Mouse (Mus musculus) midbrain, postnatal 0 days (tissue): Measurements from ENCODE around the gene Twf2. TPM values are rescaled to one million over a fixed set of nuclear protein-coding genes. Genes with fewer than 3 reads are reported as not detected.

ENCODE experiments used
- ATAC-seq: fragments of 200-750 bp; cut with Nextera tagmentation; 2 replicates; pipeline ENCODE4 v1.8.0; 2017; ENCODE audit warnings: moderate number of reproducible peaks, mild to moderate bottlenecking, moderate TSS enrichment, moderate library complexity; ENCODE audit not compliant: low FRiP score
- DNase-seq: peaks from one replicate; pipeline ENCODE4 v3.0.0-alpha.2; 2015; ENCODE audit warnings: low spot score
- H3K27ac ChIP-seq: fragments of 300-500 bp; sonication (generic); 2 replicates; pipeline ENCODE4 v1.5.1; 2014; ENCODE audit warnings: low read depth, mild to moderate bottlenecking, low read length, mixed read lengths
- H3K27me3 ChIP-seq: fragments of 300-500 bp; sonication (generic); 2 replicates; pipeline ENCODE4 v1.6.1; 2014; ENCODE audit warnings: low read length, control low read depth, mixed read lengths; ENCODE audit not compliant: insufficient read depth
- H3K36me3 ChIP-seq: fragments of 300-500 bp; sonication (generic); 2 replicates; pipeline ENCODE4 v1.6.1; 2014; ENCODE audit warnings: low read length, control low read depth, mixed read lengths; ENCODE audit not compliant: insufficient read depth
- H3K4me1 ChIP-seq: fragments of 300-500 bp; sonication (generic); 2 replicates; pipeline ENCODE4 v1.6.1; 2014; ENCODE audit warnings: mild to moderate bottlenecking, control low read depth, antibody characterized with exemption, low read length, mixed read lengths; ENCODE audit not compliant: insufficient read depth
- H3K4me2 ChIP-seq: fragments of 300-500 bp; sonication (generic); 2 replicates; pipeline ENCODE4 v1.6.1; 2014; ENCODE audit warnings: low read depth, mild to moderate bottlenecking, low read length, mixed read lengths; ENCODE audit not compliant: poor library complexity, severe bottlenecking
- H3K4me3 ChIP-seq: fragments of 300-500 bp; sonication (generic); 2 replicates; pipeline ENCODE4 v1.5.1; 2014; ENCODE audit warnings: low read depth, mild to moderate bottlenecking, low read length, moderate library complexity
- H3K9ac ChIP-seq: fragments of 300-500 bp; sonication (generic); replicated peaks from 2 replicates; pipeline ENCODE4 v1.6.1; 2014; ENCODE audit warnings: mild to moderate bottlenecking, low read length, moderate library complexity, mixed read lengths; ENCODE audit not compliant: poor library complexity, severe bottlenecking
- H3K9me3 ChIP-seq: fragments of 300-500 bp; sonication (generic); 2 replicates; pipeline ENCODE4 v1.6.1; 2016; ENCODE audit warnings: low read length, control low read depth
- CTCF ChIP-seq: IDR thresholded peaks from 2 replicates; pipeline ENCODE4 v1.5.1; 2016; ENCODE audit warnings: antibody characterized with exemption, mild to moderate bottlenecking
- WGBS: fragments of 180-500 bp; shearing (Covaris S2); extraction: QIAGEN DNeasy Blood & Tissue Kit; methylation state at CpG from one replicate; pipeline ENCODE4 v1.1.7; 2014; 5-methylcytosine and 5-hydroxymethylcytosine counted together
- polyA plus RNA-seq: library from polyadenylated mRNA; unstranded; fragments of >200 nt; fragmentation: Nextera tagmentation; extraction: Ambion mirVana; gene quantifications from 2 replicates; pipeline ENCODE4 v1.2.1, GENCODE M21; 2015
- total RNA-seq: library from RNA; depleted of rRNA; stranded (reverse); fragments of >200 nt; gene quantifications from 2 replicates; pipeline ENCODE4 v1.2.3, GENCODE M21; 2014

Twf2 gene
- total and polyA plus RNA-seq, 2 experiments from 2014 or later, result 41.6 to 78.3 TPM

- no peak for TF ChIP-seq CTCF
- Histone ChIP-seq H3K4me2 (no peak overlapping the region), H3K27ac (no peak overlapping the region), H3K9me3 (no peaks in the 10 kb centered on the region), H3K36me3 (no peaks in the 10 kb centered on the region), H3K9ac (no peak overlapping the region), H3K27me3 (no peaks in the 10 kb centered on the region), H3K4me1 (0 out of 2 replicates have a peak, but pooled peaks cover 3% of the 10 kb centered on the region), H3K4me3 (no peak overlapping the region)
- no peak for ATAC-seq
- DNase-seq, result no peak
- WGBS, result 74% methylated on average over 8 of the region's 8 CpGs
Measured at GRCm38 (mm10) chr9:106220894-106221523, 18.1 kb downstream of the Twf2 start.

DNA sequence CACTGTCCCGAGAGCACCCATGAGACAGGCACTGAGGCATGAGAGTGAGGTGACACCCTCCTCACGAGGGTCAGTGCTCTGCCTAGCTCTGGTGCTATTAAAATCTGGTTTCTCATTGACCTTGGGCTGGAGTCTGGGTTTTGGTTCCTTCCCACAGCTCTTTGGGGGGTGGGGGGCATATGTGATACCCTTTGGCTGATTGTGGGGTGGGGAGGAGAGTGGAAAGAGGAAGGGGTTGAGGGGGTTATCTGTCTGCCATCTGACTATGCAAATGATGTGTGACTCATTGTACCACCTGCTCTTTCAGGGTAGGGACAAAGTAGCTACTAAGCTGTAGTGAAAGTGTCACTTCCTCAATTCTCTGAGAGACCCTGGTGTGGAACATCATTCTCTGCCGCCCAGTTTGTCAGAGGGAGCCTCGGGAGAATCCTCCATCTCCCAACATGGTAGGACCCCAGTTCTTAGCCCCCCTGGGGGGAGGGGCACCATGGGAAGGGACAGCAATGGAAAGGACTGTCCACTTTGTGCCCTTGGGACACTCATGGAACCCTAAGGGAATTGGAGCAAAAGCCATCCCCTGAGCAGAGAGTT is 19.4 kb downstream of the Twf2 start, which contains the start of gene Tlr9:
Gene Tlr9 (plus strand): TSS at position 338 of the 591 bp plus-strand sequence.
- 84% methylated on average over 4 of the region's 4 CpGs for WGBS

DNA sequence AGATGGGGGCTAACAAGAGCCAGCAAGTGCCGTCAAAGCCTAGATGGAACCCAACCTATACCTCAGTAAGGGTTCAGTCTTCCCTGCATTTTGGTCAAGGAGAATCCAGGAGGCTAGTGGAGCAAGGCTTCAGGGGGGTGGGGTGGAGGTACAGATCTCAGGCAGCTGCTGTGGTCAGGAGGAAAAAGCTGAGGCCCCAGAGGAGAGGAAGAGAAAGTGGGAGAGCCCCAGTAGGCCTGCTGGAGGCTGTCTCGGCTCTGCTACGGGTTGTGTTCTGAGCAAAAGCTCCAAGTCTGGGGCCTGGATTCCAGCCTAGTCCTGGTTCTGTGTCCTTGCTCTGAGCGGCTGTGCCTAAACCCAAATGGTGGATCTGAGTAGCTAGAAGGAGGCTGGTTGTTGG is 20.1 kb downstream of the Twf2 start:
- Histone ChIP-seq H3K4me1 (0 out of 2 replicates have a peak, but pooled peaks cover 4% of the 10 kb centered on the region), H3K36me3 (no peaks in the 10 kb centered on the region), H3K4me3 (no peak overlapping the region), H3K27ac (no peak overlapping the region), H3K9ac (no peak overlapping the region), H3K9me3 (no peaks in the 10 kb centered on the region), H3K4me2 (no peak overlapping the region), H3K27me3 (no peaks in the 10 kb centered on the region)
- ATAC-seq (no peak), DNase-seq (no peak)
- no peak for TF ChIP-seq CTCF
- WGBS, result 84% methylated on average over 4 of the region's 4 CpGs

More for the DNA sequence above, 19.4 kb downstream of the Twf2 start, which contains the start of gene Tlr9:
- no peaks in the 10 kb centered on the region for H3K36me3 ChIP-seq
- no peaks in the 10 kb centered on the region for H3K27me3 ChIP-seq
- H3K4me2 ChIP-seq, result no peak within 1 kb of the TSS
- H3K9me3 ChIP-seq, result no peaks in the 10 kb centered on the region
- 0 out of 2 replicates have a peak, but pooled peaks cover 4% of the 10 kb centered on the region for H3K4me1 ChIP-seq
- no peak within 1 kb of the TSS for H3K27ac ChIP-seq
- H3K4me3 ChIP-seq, result no peak within 1 kb of the TSS
- ATAC-seq (no peak), DNase-seq (no peak)
- TF ChIP-seq CTCF, result no peak
- no peak within 1 kb of the TSS for H3K9ac ChIP-seq

GRCm38 (mm10) chr9:106225469-106226150 is 22.7 kb downstream of the Twf2 start:
- TF ChIP-seq CTCF, result no peak
- Histone ChIP-seq H3K9ac (peak overlapping the region; percentile 13), H3K27me3 (no peaks in the 10 kb centered on the region), H3K36me3 (no peaks in the 10 kb centered on the region), H3K4me1 (0 out of 2 replicates have a peak, but pooled peaks cover 4% of the 10 kb centered on the region), H3K9me3 (no peaks in the 10 kb centered on the region), H3K27ac (peak overlapping the region; percentile 39; the same call in 1 of the 2 replicates), H3K4me3 (peak overlapping the region; percentile 28), H3K4me2 (peak overlapping the region; percentile 61)
- WGBS, result 59% methylated on average over 24 of the region's 24 CpGs
- ATAC-seq (no peak), DNase-seq (no peak)

GRCm38 (mm10) chr9:106226151-106226682 is 23.3 kb downstream of the Twf2 start:
- Histone ChIP-seq H3K4me3 (peak overlapping the region; percentile 28), H3K9ac (peak overlapping the region; percentile 13), H3K4me2 (peak overlapping the region; percentile 61), H3K9me3 (no peaks in the 10 kb centered on the region), H3K4me1 (0 out of 2 replicates have a peak, but pooled peaks cover 4% of the 10 kb centered on the region), H3K27ac (peak overlapping the region; percentile 39; the same call in 1 of the 2 replicates), H3K27me3 (no peaks in the 10 kb centered on the region), H3K36me3 (no peaks in the 10 kb centered on the region)
- peak; percentile 72 for ATAC-seq
- peak; percentile 69 for DNase-seq
- TF ChIP-seq CTCF, result peak; percentile 68
- 11% methylated on average over 34 of the region's 34 CpGs for WGBS
